Mouse (Mus musculus) liver, embryonic 12.5 days (tissue): ENCODE data around the gene Zc3h7a. TPM values are rescaled to one million over a fixed set of nuclear protein-coding genes. Genes with fewer than 3 reads are reported as not detected.
"Not testable (repeated sequence)": the region's sequence is repeated elsewhere in the genome, so short reads cannot be mapped to it uniquely, and the experiment has no call there.

ENCODE experiments used
- ATAC-seq: fragments of 200-750 bp; cut with Nextera tagmentation; 2 replicates; pipeline ENCODE4 v1.8.0; 2017; ENCODE audit warnings: moderate number of reproducible peaks, mild to moderate bottlenecking, moderate library complexity
- H3K27ac ChIP-seq: fragments of 300-500 bp; sonication (generic); 2 replicates; pipeline ENCODE4 v1.5.1; 2016; ENCODE audit warnings: mild to moderate bottlenecking
- H3K27me3 ChIP-seq: fragments of 300-500 bp; sonication (generic); replicated peaks from 2 replicates; pipeline ENCODE4 v1.6.1; 2016; ENCODE audit warnings: mild to moderate bottlenecking, moderate library complexity
- H3K36me3 ChIP-seq: fragments of 300-500 bp; sonication (generic); 2 replicates; pipeline ENCODE4 v1.6.1; 2016; ENCODE audit warnings: mild to moderate bottlenecking, moderate library complexity
- H3K4me1 ChIP-seq: fragments of 300-500 bp; sonication (generic); 2 replicates; pipeline ENCODE4 v1.6.1; 2016
- H3K4me2 ChIP-seq: fragments of 300-500 bp; sonication (generic); 2 replicates; pipeline ENCODE4 v1.6.1; 2016; ENCODE audit warnings: mild to moderate bottlenecking, moderate library complexity
- H3K4me3 ChIP-seq: fragments of 300-500 bp; sonication (generic); 2 replicates; pipeline ENCODE4 v1.5.1; 2016; ENCODE audit warnings: mild to moderate bottlenecking, moderate library complexity
- H3K9ac ChIP-seq: fragments of 300-500 bp; sonication (generic); 2 replicates; pipeline ENCODE4 v1.6.1; 2016; ENCODE audit warnings: mild to moderate bottlenecking, moderate library complexity
- H3K9me3 ChIP-seq: fragments of 300-500 bp; sonication (generic); replicated peaks from 2 replicates; pipeline ENCODE4 v1.6.1; 2016; ENCODE audit warnings: mild to moderate bottlenecking, moderate library complexity
- WGBS: fragments of 180-500 bp; shearing (Covaris S2); methylation state at CpG from one replicate; pipeline ENCODE4 v1.1.7; 2016; ENCODE audit not compliant: insufficient replicate concordance; 5-methylcytosine and 5-hydroxymethylcytosine counted together
- polyA plus RNA-seq: library from polyadenylated mRNA; unstranded; fragments of >200 nt; fragmentation: Nextera tagmentation; extraction: Ambion mirVana; gene quantifications from 2 replicates; pipeline ENCODE4 v1.2.1, GENCODE M21; 2016

Gene Zc3h7a
- polyA plus RNA-seq, 1 experiment from 2014 or later, result 55.0 TPM

DNA sequence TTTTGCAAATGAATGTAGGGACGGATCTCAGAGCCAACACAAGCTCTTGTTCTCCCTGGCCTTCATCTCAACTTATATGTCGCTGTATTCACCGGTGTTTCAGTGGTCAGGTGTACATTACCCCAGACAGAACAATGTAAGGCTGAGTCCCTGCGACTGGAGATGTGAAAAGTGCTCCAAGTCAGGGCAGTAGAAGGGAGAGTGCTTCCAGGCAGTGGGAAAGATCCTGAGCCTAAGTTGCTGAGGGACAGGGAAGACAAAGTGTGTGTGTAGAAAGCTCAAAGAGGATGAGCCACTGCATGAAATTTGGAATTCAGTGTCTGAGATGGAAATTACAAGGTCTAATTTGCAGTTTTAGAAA, 671 bp upstream of the Zc3h7a start:
- Histone ChIP-seq H3K36me3 (peaks cover 3% of the 10 kb centered on the region; the same call in 1 of the 2 replicates), H3K27me3 (no peaks in the 10 kb centered on the region), H3K27ac (peak overlapping the region; percentile 92), H3K4me1 (peaks cover 39% of the 10 kb centered on the region), H3K4me2 (peak overlapping the region; percentile 84), H3K9ac (peak overlapping the region; percentile 89), H3K9me3 (no peaks in the 10 kb centered on the region), H3K4me3 (peak overlapping the region; percentile 87)
- WGBS, result 5% methylated on average over 4 of the region's 4 CpGs
- no peak for ATAC-seq

DNA sequence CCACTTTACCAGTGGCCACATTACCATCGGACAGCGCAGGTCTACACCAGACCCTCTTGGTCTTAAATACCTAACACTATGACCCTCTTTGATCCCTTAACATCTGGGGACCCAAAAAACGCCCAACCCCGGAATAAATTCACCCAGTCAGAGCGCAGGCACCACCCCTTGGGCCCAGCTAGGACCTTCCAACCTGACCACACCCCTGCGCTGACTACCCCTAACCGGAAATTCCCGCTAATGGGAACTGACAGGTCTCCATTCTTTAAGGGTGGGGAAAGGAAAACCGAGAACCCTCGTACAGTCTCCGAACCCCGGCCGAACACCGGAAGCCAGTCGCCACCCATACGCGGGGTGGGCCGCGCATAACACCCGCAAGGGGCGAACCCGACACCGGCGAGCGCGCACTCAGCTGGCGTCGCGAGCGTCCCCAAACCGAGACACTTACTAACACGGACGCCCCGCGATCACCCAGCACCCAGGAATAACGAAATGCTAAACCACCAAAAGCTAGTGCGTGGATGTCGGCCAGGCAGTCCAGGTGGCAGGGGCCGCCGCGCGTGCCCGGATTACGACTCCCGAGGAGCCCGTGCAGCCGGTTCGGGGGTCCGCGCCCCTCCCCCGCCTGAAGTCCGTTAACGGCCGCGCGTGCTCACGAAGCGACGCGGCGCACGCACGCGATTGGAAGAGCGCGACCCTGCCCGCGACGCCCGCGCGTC, 545 bp downstream of the Zc3h7a start:
- WGBS, result under 1% methylated on average over 72 of the region's 72 CpGs
- no peaks in the 10 kb centered on the region for H3K9me3 ChIP-seq
- H3K4me1 ChIP-seq, result peaks cover 51% of the 10 kb centered on the region
- H3K27ac ChIP-seq, result peak overlapping the region; percentile 92
- H3K36me3 ChIP-seq, result peaks cover 3% of the 10 kb centered on the region; the same call in 1 of the 2 replicates
- H3K27me3 ChIP-seq, result no peaks in the 10 kb centered on the region
- peak; percentile 64 for ATAC-seq
- H3K9ac ChIP-seq, result peak overlapping the region; percentile 89
- peak overlapping the region; percentile 84 for H3K4me2 ChIP-seq
- peak overlapping the region; percentile 87 for H3K4me3 ChIP-seq

DNA sequence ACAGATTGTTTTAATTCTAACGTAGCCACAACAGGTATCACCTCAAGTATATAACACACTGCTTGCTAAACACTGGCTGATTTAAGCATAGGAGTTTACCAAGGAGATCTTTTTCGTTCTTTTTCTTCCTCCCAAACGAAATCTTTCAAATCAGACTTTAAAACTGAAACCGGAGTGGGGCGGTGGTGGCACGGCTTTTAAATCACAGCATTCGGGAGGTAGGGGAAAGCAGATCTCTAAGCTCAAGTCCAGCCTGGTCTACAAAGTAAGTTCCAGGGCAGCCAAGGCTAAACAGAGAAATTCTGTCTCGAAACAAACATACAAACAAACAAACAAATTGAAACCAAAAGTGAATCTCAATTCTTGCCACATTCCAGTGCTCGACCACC, 1.1 kb downstream of the Zc3h7a start:
- no peak for ATAC-seq
- H3K4me2 ChIP-seq, result peak overlapping the region; percentile 84
- H3K36me3 ChIP-seq, result peaks cover 3% of the 10 kb centered on the region; the same call in 1 of the 2 replicates
- H3K9ac ChIP-seq, result peak overlapping the region; percentile 89
- no peaks in the 10 kb centered on the region for H3K27me3 ChIP-seq
- H3K27ac ChIP-seq, result peak overlapping the region; percentile 92
- 6% methylated on average over 9 of the region's 9 CpGs for WGBS
- H3K4me1 ChIP-seq, result peaks cover 51% of the 10 kb centered on the region
- H3K4me3 ChIP-seq, result peak overlapping the region; percentile 87
- no peaks in the 10 kb centered on the region for H3K9me3 ChIP-seq

DNA sequence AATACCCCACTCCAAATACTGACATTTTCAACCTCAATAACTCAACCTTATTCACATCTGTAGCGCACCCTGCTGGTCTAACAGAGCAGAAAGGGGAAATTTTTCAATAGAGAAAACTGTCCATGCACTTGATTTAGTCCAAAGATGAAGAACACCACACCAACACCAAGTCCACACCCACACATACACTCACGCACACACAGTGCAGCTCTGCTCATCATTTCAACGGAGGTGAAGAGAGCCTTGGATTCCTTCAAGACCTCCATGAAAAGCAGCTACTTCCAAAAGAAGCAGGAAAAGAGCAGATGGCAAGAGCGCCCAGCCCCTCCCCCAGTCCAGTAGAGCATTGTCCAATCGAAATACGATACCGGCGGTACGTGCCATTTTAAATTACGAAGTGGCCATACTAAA, 1.5 kb downstream of the Zc3h7a start:
- no peak for ATAC-seq
- no peaks in the 10 kb centered on the region for H3K9me3 ChIP-seq
- H3K27ac ChIP-seq, result peak overlapping the region; percentile 92
- WGBS, result 5% methylated on average over 10 of the region's 10 CpGs
- H3K4me2 ChIP-seq, result peak overlapping the region; percentile 84
- peak overlapping the region; percentile 87 for H3K4me3 ChIP-seq
- H3K36me3 ChIP-seq, result peaks cover 3% of the 10 kb centered on the region; the same call in 1 of the 2 replicates
- H3K27me3 ChIP-seq, result no peaks in the 10 kb centered on the region
- H3K4me1 ChIP-seq, result peaks cover 51% of the 10 kb centered on the region
- peak overlapping the region; percentile 89 for H3K9ac ChIP-seq

DNA sequence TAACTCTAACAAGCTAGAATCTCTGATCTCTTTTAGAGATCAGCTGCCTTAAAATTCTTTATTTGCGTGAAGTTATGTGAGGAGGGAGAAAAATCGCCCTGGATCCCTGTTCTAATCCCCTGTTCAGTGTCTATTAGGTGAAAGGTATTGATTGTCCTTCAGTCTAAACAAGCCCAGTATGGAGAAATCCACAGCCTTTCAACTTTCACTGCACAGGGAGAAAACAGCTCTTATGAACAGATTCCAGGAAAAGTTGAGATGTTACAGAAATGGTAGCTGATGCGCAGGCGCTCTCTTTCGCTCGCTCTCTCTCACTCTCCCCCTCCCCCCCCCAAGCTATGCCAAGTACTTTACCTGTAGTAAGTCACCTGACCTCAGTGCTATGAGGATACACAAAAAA, 4.5 kb downstream of the Zc3h7a start:
- no peaks in the 10 kb centered on the region for H3K9me3 ChIP-seq
- peaks cover 40% of the 10 kb centered on the region for H3K4me1 ChIP-seq
- H3K4me3 ChIP-seq, result no peak overlapping the region
- no peak overlapping the region for H3K27ac ChIP-seq
- 78% methylated on average over 6 of the region's 6 CpGs for WGBS
- H3K9ac ChIP-seq, result no peak overlapping the region
- no peaks in the 10 kb centered on the region for H3K27me3 ChIP-seq
- no peak overlapping the region for H3K4me2 ChIP-seq
- no peak for ATAC-seq
- H3K36me3 ChIP-seq, result peaks cover 3% of the 10 kb centered on the region; the same call in 1 of the 2 replicates

DNA sequence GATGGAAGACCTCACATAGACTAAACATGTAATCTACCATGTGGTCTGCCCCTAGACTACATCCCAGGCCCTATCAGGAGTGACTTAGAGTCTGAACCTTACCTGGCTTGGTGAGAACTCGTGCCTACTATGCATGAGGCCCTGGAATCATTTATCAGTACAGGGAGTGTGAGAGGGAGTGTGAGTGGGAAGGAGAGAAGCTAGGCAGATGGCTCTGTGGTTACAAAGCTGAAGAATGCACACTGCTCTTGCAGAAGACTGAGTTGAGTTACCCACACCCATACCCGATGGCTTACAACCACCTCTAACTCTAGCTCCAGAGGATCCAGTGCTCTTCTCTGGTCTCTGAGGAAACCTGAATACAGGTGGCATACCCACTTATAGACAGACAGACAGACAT, 9.8 kb downstream of the Zc3h7a start:
- Histone ChIP-seq H3K36me3 (peaks cover 30% of the 10 kb centered on the region), H3K4me1 (peaks cover 7% of the 10 kb centered on the region), H3K9ac (no peak overlapping the region), H3K27me3 (no peaks in the 10 kb centered on the region), H3K9me3 (no peaks in the 10 kb centered on the region), H3K27ac (no peak overlapping the region), H3K4me3 (no peak overlapping the region), H3K4me2 (no peak overlapping the region)
- 61% methylated on average over 2 of the region's 2 CpGs for WGBS
- no peak for ATAC-seq

DNA sequence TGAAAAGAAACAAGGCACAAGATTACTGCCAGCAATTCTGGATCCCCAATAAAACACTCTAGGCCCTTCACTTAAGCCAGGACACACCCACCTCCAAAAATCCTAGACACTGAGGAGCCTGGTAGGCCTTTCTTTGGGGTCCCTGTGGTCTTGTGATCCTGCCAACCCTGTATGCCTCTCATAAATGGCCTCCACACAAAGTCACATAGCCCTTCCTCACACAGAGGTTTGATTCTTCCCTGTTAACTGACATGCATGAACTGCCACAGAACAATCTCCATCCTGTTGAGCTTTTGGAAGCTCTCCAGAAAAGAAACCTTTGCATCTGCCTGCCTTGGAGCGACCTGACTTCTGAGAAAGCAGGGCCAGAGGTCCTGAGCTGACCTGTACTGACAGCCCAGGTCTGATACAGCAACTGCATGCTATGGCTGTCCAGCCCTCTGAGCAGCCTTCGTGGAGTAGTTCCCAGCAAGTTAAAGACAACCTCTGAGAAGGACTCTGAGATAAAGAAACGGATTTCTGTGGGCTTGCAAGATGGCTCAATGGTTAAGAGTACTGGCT, 11.4 kb downstream of the Zc3h7a start:
- Histone ChIP-seq H3K27ac (no peak overlapping the region), H3K4me2 (no peak overlapping the region), H3K27me3 (no peaks in the 10 kb centered on the region), H3K9me3 (no peaks in the 10 kb centered on the region), H3K4me3 (no peak overlapping the region), H3K4me1 (no peaks in the 10 kb centered on the region; the same call in none of the 2 replicates), H3K9ac (no peak overlapping the region), H3K36me3 (peaks cover 38% of the 10 kb centered on the region)
- 65% methylated on average over 3 of the region's 3 CpGs for WGBS
- ATAC-seq, result no peak

DNA sequence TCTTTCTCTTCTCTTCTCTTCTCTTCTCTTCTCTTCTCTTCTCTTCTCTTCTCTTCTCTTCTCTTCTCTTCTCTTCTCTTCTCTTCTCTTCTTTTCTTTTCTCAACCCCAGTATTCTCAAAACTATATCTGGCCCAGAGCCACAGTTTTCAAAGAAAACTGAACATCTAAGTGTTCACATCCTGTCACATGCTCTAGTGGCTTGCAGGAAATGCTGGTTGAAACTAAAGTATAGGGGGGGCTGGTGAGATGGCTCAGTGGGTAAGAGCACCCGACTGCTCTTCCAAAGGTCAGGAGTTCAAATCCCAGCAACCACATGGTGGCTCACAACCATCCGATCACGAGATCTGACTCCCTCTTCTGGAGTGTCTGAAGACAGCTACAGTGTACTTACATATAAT, 18.5 kb downstream of the Zc3h7a start:
- H3K36me3 ChIP-seq, result peaks cover 87% of the 10 kb centered on the region
- H3K27ac ChIP-seq, H3K4me3 ChIP-seq, H3K9ac ChIP-seq, H3K27me3 ChIP-seq, H3K4me1 ChIP-seq, H3K9me3 ChIP-seq, H3K4me2 ChIP-seq, ATAC-seq: not testable (repeated sequence)
- 59% methylated on average over 2 of the region's 3 CpGs for WGBS

DNA sequence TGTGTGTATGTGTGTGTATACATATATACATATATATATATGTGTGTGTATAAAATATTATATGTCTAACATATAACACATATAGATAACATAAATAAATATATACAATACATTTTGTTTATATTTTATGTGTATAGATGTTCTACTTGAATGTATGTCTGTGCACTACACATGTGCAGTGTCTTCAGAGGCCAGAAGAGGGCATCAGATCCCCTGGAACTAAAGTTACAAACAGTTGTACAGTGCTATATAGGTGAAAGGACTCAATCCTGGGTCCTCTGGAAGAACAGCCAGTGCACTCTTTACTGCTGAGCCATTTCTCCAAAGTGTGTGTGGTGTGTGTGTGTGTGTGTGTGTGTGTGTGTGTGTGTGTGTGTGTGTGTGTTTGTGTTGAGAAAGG, 21.7 kb downstream of the Zc3h7a start:
- no peak overlapping the region for H3K9ac ChIP-seq
- ATAC-seq, result no peak
- peaks cover 92% of the 10 kb centered on the region for H3K36me3 ChIP-seq
- H3K4me2 ChIP-seq, result no peak overlapping the region
- H3K4me1 ChIP-seq, result no peaks in the 10 kb centered on the region
- no peak overlapping the region for H3K27ac ChIP-seq
- no peaks in the 10 kb centered on the region for H3K27me3 ChIP-seq
- no peak overlapping the region for H3K4me3 ChIP-seq
- H3K9me3 ChIP-seq, result no peaks in the 10 kb centered on the region

DNA sequence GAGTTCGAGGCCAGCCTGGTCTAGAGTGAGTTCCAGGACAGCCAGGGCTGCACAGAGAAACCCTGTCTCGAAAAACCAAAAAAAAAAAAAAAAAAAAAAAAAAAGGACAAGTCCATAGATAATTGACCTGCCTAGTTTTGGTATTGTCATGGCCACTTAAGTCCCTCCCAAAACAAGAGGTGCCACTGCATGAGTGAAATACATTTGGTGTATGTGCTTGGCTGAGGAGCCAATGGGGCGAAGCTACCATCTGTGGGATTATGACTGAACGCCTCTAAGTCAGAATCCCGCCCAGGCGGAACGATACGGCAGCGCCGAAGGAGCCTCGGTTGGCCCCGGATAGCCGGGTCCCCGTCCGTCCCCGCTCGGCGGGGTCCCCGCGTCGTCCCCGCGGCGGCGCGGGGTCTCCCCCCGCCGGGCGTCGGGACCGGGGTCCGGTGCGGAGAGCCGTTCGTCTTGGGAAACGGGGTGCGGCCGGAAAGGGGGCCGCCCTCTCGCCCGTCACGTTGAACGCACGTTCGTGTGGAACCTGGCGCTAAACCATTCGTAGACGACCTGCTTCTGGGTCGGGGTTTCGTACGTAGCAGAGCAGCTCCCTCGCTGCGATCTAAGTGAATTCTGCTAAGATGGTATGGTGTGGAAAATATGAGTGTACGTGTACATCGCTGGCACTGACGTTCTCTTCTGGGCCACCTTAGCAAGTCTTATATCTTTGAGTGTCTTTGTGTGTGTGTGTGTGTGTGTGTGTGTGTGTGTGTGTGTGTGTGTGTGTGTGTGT, 32.3 kb downstream of the Zc3h7a start:
- ATAC-seq, H3K4me2 ChIP-seq, H3K4me3 ChIP-seq, H3K4me1 ChIP-seq, H3K27ac ChIP-seq, H3K9me3 ChIP-seq, H3K27me3 ChIP-seq, H3K9ac ChIP-seq: not testable (repeated sequence)
- 22% methylated on average over 56 of the region's 56 CpGs for WGBS
- peaks cover 85% of the 10 kb centered on the region for H3K36me3 ChIP-seq

DNA sequence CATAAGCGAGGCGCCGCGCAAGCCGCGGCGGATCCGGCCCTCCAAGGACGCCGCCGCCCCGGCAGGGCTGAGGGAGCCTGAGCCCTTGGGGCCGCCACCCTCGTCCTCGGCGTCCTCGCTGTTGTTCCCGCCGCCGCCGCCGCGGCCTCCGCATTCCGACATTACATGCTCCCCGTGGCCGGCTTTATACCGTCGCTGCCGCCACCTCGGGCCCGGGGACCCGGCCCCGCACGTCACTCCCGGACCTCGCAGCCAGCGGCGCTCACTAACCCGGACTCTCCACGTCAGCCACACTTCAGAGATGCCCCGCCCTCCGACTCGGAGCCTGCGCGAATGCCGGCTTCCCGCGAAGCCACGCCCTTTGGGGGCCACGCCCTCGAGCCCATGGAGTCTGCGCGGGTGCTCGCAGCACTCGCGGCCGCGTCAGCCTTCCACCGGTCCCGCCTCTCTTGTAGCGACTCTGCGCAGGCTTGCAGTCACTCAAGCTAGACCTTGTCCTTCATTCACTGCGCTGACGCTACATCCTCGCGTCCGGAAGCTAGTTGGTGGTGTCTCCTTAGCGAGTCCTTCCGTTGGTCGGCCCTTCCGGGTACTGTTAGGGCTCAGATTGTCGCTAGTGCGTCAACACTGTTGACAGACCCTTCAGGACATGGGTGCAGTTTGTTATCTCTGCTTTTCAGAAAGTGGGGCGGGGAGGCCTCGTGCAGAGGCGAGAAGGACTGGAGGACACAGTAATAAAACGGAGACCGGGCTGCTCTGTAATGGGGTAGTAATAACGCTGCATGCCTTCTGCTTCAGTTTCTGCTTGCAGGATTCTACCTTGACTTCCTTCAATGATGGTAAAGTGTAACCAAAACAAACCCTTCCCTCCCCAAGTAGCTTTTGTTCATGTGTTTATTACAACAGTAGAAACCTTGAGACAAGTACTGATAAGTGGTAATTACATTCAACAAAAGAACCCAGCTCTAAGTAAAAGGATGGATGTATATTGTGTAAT, 41.5 kb downstream of the Zc3h7a start, which contains the start of gene Txndc11:
Gene Txndc11 (minus strand): TSS at position 303 of the 997 bp plus-strand sequence.
- Histone ChIP-seq H3K36me3 (peaks cover 46% of the 10 kb centered on the region), H3K4me2 (peak within 1 kb of the TSS; percentile 85), H3K9ac (peak within 1 kb of the TSS; percentile 95), H3K9me3 (no peaks in the 10 kb centered on the region), H3K4me3 (peak within 1 kb of the TSS; percentile 83), H3K27me3 (no peaks in the 10 kb centered on the region), H3K4me1 (peaks cover 42% of the 10 kb centered on the region), H3K27ac (peak within 1 kb of the TSS; percentile 91)
- peak; percentile 94 for ATAC-seq
- under 1% methylated on average over 68 of the region's 80 CpGs for WGBS
